Mouse (Mus musculus) neutrophil, adult 65 days (primary cell): ENCODE results near the gene Trim30c. TPM values are rescaled to one million over a fixed set of nuclear protein-coding genes. Genes with fewer than 3 reads are reported as not detected.

Source experiments
- total RNA-seq: library from RNA; stranded (reverse); gene quantifications from 2 replicates; pipeline ENCODE4 v1.2.4, GENCODE M21; 2023

Trim30c gene
- 0.39 TPM in 1 of 2 replicates, not detected in the other for total RNA-seq

GRCm38 (mm10) chr7:104400698-104401097 lies at the start of gene Trim30c:
Gene Trim30c (minus strand): TSS chr7:104400837.

DNA sequence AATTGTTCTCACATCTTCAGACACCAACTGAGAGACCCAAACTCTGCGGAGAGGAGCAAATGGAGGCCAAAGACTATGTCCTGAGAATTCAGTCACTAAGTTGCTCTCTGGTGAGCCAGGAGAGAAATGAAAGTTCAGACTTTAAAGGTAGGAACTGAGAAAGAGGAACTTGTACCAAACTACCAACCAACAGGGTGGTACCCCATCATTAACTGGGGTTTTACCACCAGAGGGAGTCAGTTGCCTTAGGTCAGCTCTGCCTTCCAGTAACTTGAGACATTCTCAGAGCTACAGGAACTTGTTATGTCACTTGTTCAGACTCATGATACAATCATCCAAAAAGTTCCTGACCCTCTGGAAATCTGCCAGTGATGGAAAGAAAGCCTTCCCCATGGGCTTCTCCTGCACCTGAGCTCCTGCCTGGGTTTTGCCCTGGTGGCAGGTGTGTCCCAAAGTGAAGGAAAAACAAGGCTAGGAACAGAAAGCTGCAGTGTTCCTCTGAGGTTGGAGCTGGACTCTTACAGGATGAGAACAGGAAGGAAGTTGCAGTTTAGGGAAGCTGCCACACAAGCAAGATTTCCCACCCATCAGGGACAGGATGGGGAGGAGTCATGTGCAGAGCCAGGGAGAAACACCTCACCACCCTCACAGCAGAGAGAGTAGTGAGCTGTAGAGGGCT lies 30.8 kb downstream of the Trim30c start, which contains the start of gene Trim30b:
TSS of gene Trim30b (minus strand) at position 149 of the 679 bp plus-strand sequence.

GRCm38 (mm10) chr7:104352717-104353599 lies 47.7 kb downstream of the Trim30c start, which contains the start of gene Trim12c:
Gene Trim12c (minus strand): TSS chr7:104353362.

Other genes with a start within 250 kb of the Trim30c start
- not detected in 2 replicates for gene Olfm5, start 236.0 kb downstream of the Trim30c start, total RNA-seq
- gene Olfr648, start 217.4 kb downstream of the Trim30c start, total RNA-seq, result 0.18 TPM in 1 of 2 replicates, not detected in the other
- not detected in 2 replicates for gene Olfr649, start 204.9 kb downstream of the Trim30c start, total RNA-seq
- 1.9 and 6.6 TPM in 2 replicates for gene Trim6, start 182.0 kb downstream of the Trim30c start, total RNA-seq
- 13.1 and 16.5 TPM in 2 replicates for gene Trim34a, start 156.4 kb downstream of the Trim30c start, total RNA-seq
- 13.6 and 14.6 TPM in 2 replicates for gene Trim5, start 112.7 kb downstream of the Trim30c start, total RNA-seq
- gene Trim12a, start 85.4 kb downstream of the Trim30c start, total RNA-seq, result 69.1 and 76.5 TPM in 2 replicates
- 1.2 and 1.3 TPM in 2 replicates for gene Trim34b, start 71.4 kb downstream of the Trim30c start, total RNA-seq
- gene Trim12c, start 47.5 kb downstream of the Trim30c start, total RNA-seq, result 25.2 and 27.9 TPM in 2 replicates
- gene Trim30b, start 31.0 kb downstream of the Trim30c start, total RNA-seq, result 62.0 and 62.1 TPM in 2 replicates
- gene Trim30a, start 64.4 kb upstream of the Trim30c start, total RNA-seq, result 35.5 and 45.3 TPM in 2 replicates
- gene Trim30d, start 107.0 kb upstream of the Trim30c start, total RNA-seq, result 9.4 and 10.7 TPM in 2 replicates
- not detected in 2 replicates for gene Olfr651, start 149.3 kb upstream of the Trim30c start, total RNA-seq
- not detected in 2 replicates for gene Olfr652, start 160.1 kb upstream of the Trim30c start, total RNA-seq
- gene Olfr653, start 176.5 kb upstream of the Trim30c start, total RNA-seq, result not detected in 2 replicates
- gene Olfr654, start 186.2 kb upstream of the Trim30c start, total RNA-seq, result not detected in 2 replicates
- gene Olfr655, start 200.9 kb upstream of the Trim30c start, total RNA-seq, result 0.73 TPM in 1 of 2 replicates, not detected in the other
- not detected in 2 replicates for gene Olfr656, start 213.1 kb upstream of the Trim30c start, total RNA-seq
- not detected in 2 replicates for gene Olfr657, start 224.0 kb upstream of the Trim30c start, total RNA-seq
- not detected in 2 replicates for gene Olfr658, start 246.5 kb upstream of the Trim30c start, total RNA-seq